Mouse (Mus musculus) liver, adult 2 months (tissue): ENCODE measurements at regions not wholly inside any gene's neighbourhood (a gene's known extent, or its start where the extent isn't known, plus 50 kb on each side); places are given as distances from the start of the nearest gene placed in this dataset.

Experiments used
- DNase-seq: peaks from one replicate; pipeline ENCODE4 v3.0.0-alpha.2; 2011; ENCODE audit warnings: low read depth, low spot score; ENCODE audit errors: extremely low read depth
- H3K27ac ChIP-seq: fragments of 200-500 bp; replicated peaks from 2 replicates; pipeline ENCODE4 v1.5.1; 2012; ENCODE audit warnings: low read depth, mild to moderate bottlenecking, control low read depth, inconsistent platforms, low read length; ENCODE audit not compliant: insufficient read depth
- H3K27me3 ChIP-seq: fragments of 200-500 bp; 2 replicates; pipeline ENCODE4 v1.6.1; 2012; ENCODE audit warnings: mild to moderate bottlenecking, moderate library complexity, low read length, inconsistent platforms; ENCODE audit not compliant: control insufficient read depth, insufficient read depth
- H3K36me3 ChIP-seq: fragments of 200-500 bp; 2 replicates; pipeline ENCODE4 v1.6.1; 2012; ENCODE audit warnings: low read length, inconsistent platforms; ENCODE audit not compliant: control insufficient read depth, insufficient read depth
- H3K4me1 ChIP-seq: fragments of 200-500 bp; 2 replicates; pipeline ENCODE4 v1.6.1; 2011; ENCODE audit warnings: low read length; ENCODE audit not compliant: control insufficient read depth, insufficient read depth
- H3K4me3 ChIP-seq: fragments of 200-500 bp; 2 replicates; pipeline ENCODE4 v1.5.1; 2011; ENCODE audit warnings: low read depth, mild to moderate bottlenecking, control low read depth, low read length, moderate library complexity; ENCODE audit not compliant: insufficient read depth
- H3K79me2 ChIP-seq: fragments of 200-500 bp; 2 replicates; pipeline ENCODE4 v1.6.1; 2012; ENCODE audit warnings: inconsistent platforms, mild to moderate bottlenecking, low read length, moderate library complexity; ENCODE audit not compliant: control insufficient read depth, insufficient read depth
- H3K9ac ChIP-seq: fragments of 200-500 bp; 2 replicates; pipeline ENCODE4 v1.6.1; 2012; ENCODE audit warnings: low read depth, mild to moderate bottlenecking, control low read depth, inconsistent platforms, low read length
- CTCF ChIP-seq: fragments of 200-500 bp; IDR thresholded peaks from 2 replicates; pipeline ENCODE4 v1.5.1; 2011; ENCODE audit warnings: low read depth, low read length, control low read depth
- POLR2A ChIP-seq: fragments of 200-500 bp; IDR thresholded peaks from 2 replicates; pipeline ENCODE4 v1.6.1; 2011; ENCODE audit warnings: low read length, control low read depth; ENCODE audit not compliant: insufficient read depth; ENCODE audit errors: extremely low read depth
- WGBS: fragments of 180-500 bp; shearing (Covaris S2); methylation state at CpG from one replicate; pipeline ENCODE4 v1.1.7; 2018; 5-methylcytosine and 5-hydroxymethylcytosine counted together

DNA sequence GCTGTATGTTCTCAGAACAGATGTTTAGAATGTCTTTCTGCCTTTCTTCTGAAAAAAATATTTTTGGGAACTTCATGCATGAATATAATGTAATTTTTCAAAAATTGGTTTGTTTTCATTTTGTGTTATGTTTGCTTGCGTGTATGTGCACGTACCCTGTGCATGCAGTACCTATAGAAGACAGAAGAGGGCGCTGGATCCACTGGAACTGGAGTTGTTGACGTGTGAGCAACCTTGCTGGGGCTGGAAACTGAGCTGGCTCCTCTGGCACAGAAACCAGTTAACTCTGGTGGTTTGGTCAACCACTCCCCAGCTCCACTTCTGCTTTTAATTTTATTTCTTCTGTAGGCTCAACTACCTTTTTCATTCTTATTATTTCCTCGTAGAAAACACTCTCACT is 702.0 kb upstream of the Tmpo start:
- peak; percentile 29 for DNase-seq
- TF ChIP-seq POLR2A (no peak), CTCF (peak; percentile 43; the same call in 1 of the 2 replicates)
- H3K9ac ChIP-seq = no peak overlapping the region
- H3K4me1 ChIP-seq = no peaks in the 10 kb centered on the region
- H3K36me3 ChIP-seq = no peaks in the 10 kb centered on the region
- H3K27me3 ChIP-seq = no peaks in the 10 kb centered on the region
- H3K4me3 ChIP-seq = no peak overlapping the region
- no peaks in the 10 kb centered on the region for H3K79me2 ChIP-seq
- H3K27ac ChIP-seq = no peak overlapping the region
- 60% methylated on average over 5 of the region's 5 CpGs for WGBS

DNA sequence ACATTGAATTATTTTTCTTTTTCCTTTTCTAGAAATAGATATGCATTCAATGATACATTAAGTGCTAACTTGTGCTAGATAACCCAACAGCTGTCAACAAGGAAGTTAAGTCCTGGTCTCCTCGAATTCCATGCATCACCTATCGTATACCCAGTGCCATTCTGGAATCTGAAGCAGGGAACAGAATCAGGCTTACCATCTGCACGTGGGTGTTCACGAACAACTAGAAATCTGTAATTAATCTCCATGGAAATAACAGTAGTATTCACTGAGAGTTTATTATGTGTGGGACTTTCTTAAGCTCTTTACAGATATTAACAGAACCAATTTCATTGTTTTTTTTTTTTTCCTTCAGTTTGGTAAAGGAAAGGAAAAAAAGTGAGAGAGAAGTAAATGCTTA is 701.4 kb upstream of the Tmpo start:
- H3K79me2 ChIP-seq = no peaks in the 10 kb centered on the region
- WGBS = 76% methylated on average over 4 of the region's 4 CpGs
- H3K36me3 ChIP-seq = no peaks in the 10 kb centered on the region
- no peaks in the 10 kb centered on the region for H3K4me1 ChIP-seq
- H3K9ac ChIP-seq = no peak overlapping the region
- H3K27me3 ChIP-seq = no peaks in the 10 kb centered on the region
- TF ChIP-seq POLR2A (no peak), CTCF (no peak)
- no peak overlapping the region for H3K4me3 ChIP-seq
- no peak overlapping the region for H3K27ac ChIP-seq
- DNase-seq = no peak

DNA sequence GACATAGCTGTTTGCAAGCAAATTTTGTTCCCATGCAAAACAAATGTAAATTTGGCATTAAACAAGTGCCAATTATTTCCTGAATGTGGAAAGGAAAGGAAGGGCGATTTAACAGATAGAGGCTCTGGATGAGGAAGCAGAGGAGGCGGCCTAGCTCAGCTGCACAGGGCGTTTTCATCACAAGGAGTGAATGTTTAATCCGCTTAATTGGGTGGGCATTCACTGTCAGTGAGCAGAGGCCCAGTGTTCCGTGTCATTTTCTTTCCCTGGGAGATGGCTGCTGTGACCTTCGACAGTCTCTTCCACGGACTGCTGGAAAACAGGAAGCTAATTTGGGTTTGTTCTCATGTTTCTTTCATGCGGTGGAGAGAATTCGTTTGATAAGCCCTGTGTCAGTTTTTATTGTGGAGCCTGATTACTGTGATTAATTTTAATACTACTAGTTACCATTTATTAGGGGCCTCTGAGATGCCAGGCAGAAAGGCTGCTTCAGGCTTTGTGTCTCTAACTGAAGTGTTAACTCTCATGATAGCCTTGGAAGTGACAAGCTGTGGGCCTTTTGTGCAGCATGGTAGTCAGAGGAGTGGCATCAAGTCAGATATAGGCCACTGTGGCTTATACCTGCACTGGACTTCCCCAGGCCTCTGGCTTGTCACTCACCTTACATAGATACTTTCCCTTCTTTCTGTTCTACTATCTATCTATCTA is 700.6 kb upstream of the Tmpo start:
- Histone ChIP-seq H3K4me3 (no peak overlapping the region), H3K27ac (no peak overlapping the region), H3K79me2 (no peaks in the 10 kb centered on the region), H3K4me1 (no peaks in the 10 kb centered on the region), H3K36me3 (no peaks in the 10 kb centered on the region), H3K9ac (no peak overlapping the region), H3K27me3 (no peaks in the 10 kb centered on the region)
- no peak for DNase-seq
- WGBS = 62% methylated on average over 9 of the region's 9 CpGs
- TF ChIP-seq POLR2A (no peak), CTCF (no peak)

DNA sequence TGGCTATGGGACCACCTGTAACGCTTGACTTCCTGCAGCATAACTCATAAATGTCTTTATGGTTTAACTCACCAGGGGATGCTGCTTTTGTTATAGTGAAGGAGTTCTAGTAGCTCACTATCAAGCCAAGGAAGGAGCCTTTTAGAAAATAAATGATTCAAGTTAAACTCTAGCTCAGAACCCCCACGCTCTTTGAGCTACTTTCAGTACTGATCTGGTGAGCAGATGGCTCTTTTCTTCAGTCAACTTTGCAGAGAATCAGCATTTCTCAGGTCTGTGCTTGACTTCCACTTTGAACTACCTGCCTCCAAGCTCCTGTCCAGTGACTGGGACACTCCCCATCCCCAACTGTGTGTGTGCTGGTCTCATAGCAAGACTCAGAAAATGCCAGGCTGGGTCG is 694.3 kb upstream of the Tmpo start:
- TF ChIP-seq CTCF = no peak
- no peak for TF ChIP-seq POLR2A
- Histone ChIP-seq H3K4me3 (no peak overlapping the region), H3K79me2 (no peaks in the 10 kb centered on the region), H3K36me3 (no peaks in the 10 kb centered on the region), H3K27ac (no peak overlapping the region), H3K4me1 (no peaks in the 10 kb centered on the region), H3K9ac (no peak overlapping the region), H3K27me3 (no peaks in the 10 kb centered on the region)
- 86% methylated on average over 3 of the region's 3 CpGs for WGBS
- no peak for DNase-seq

DNA sequence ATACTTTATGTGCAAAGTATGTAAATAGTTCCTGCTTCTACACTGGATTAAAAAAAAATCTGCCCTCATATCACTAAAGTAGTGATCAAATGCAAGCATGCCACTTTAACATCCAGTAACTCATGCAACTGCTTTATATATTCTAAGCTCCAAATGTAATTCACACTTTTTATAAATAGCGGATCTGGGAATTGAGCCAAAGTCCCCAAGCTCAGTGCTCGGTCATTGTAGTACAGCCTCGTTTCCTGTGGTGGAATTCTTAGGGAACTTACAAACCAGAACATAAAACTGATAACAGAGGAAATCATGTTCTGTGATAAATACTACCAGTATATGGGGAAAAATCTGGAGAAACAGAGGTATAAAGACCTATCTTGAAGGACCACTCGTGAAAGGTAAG is 690.1 kb upstream of the Tmpo start:
- H3K4me3 ChIP-seq = no peak overlapping the region
- 75% methylated on average over 4 of the region's 4 CpGs for WGBS
- no peaks in the 10 kb centered on the region for H3K36me3 ChIP-seq
- H3K27ac ChIP-seq = no peak overlapping the region
- H3K79me2 ChIP-seq = no peaks in the 10 kb centered on the region
- no peak for TF ChIP-seq CTCF
- TF ChIP-seq POLR2A = no peak
- no peak for DNase-seq
- no peaks in the 10 kb centered on the region for H3K27me3 ChIP-seq
- no peak overlapping the region for H3K9ac ChIP-seq
- no peaks in the 10 kb centered on the region for H3K4me1 ChIP-seq
